Mouse (Mus musculus): Measurements from ENCODE around the gene Ddx27. TPM values are rescaled to one million over a fixed set of nuclear protein-coding genes. Genes with fewer than 3 reads are reported as not detected.

Ddx27 gene
- polyA plus RNA-seq (2012; rRNA removed) (45.2 and 50.2 TPM in 2 replicates), polyA plus RNA-seq (2014; fragmentation: Nextera tagmentation; extraction: Ambion mirVana) (36.5 and 39.2 TPM in 2 replicates)

DNA sequence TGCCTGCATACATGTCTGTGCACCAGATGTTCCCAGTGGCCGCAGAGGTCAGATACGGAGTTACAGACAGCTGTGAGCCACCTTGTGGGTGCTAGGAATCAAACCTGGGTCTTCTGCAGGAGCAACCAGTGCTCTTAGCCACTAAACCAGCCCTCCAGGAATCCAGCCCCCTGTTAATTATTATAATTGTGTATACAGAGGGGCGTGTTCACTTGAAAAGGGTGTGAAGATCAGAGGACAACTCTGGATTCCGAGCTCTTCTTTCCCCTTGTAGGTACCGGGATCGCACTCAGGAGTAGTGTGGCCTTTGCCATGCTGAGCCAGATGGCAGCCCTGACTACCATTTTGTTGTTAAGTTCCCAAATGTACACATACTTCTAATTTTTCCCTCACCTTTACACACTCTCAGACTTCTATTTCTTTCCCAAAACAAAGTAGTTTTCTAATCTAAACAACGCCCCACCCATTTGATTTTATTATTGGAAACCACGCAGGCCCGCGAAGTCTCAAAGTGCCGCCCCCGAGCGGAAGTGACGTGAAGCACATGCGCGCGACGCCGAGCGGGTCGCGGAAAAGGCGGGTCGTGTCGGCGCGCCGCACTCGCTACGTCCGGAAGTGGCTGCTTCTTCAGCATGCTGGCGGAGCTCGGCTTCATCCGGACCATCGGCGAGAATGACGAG lies at the start of gene Ddx27:
Ddx27 (plus strand) TSS at position 492 of the 680 bp plus-strand sequence.
- Histone ChIP-seq H3K36me3 (ENCODE audit: control insufficient read depth, insufficient read depth, low read length) (peaks cover 23% of the 10 kb centered on the region), H3K4me3 (replicated peaks; ENCODE audit: low read length) (peak within 1 kb of the TSS; percentile 92), H3K4me2 (replicated peaks; ENCODE audit: low read depth, low read length, severe bottlenecking) (peak within 1 kb of the TSS; percentile 92), H3K27me3 (ENCODE audit: control insufficient read depth, insufficient read depth, low read length) (no peaks in the 10 kb centered on the region), H3K9me3 (ENCODE audit: control insufficient read depth, low read length) (no peaks in the 10 kb centered on the region), H3K4me1 (ENCODE audit: control insufficient read depth, insufficient read depth, low read length) (peaks cover 10% of the 10 kb centered on the region), H3K9ac (ENCODE audit: low read depth, low read length, severe bottlenecking) (peak within 1 kb of the TSS; percentile 75), H3K27ac (replicated peaks; ENCODE audit: low read depth, low read length) (peak within 1 kb of the TSS; percentile 85)
- TF ChIP-seq POLR2A (IDR thresholded peaks at IDR 0.05; ENCODE audit: borderline replicate concordance, extremely low read depth, insufficient read depth, insufficient read length): 0 out of 2 replicates have a peak, but pooled peaks have one; percentile 27
- peak; percentile 90 for ATAC-seq (ENCODE audit: low FRiP score, low read depth)
- 1% methylated on average over 37 of the region's 37 CpGs for WGBS
- DNase-seq (ENCODE audit: low spot score): peak; percentile 92

DNA sequence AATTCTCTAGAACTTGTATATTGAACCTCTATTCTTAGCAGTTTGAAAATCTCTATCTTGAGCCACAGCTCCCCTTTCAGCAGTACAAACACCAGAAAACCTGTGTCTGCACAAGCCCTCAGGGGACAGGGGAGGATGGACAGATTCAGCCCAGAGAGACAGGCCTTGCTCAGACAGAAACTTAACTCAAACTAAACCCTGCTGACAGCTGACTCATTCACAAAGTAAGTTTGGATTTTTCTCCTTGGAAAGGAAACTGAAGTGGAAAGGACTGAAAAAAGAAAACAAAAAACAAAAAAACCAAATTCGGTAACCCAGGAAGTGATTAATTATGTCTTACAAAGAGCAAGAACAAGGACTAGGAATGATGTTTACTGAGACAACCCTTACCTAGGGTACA lies 41.8 kb upstream of the Ddx27 start:
- H3K4me1 ChIP-seq (ENCODE audit: control insufficient read depth, insufficient read depth, low read length): peaks cover 22% of the 10 kb centered on the region
- no peaks in the 10 kb centered on the region for H3K9me3 ChIP-seq (ENCODE audit: control insufficient read depth, low read length)
- 81% methylated on average over 1 of the region's 1 CpGs for WGBS
- H3K27ac ChIP-seq (replicated peaks; ENCODE audit: low read depth, low read length): no peak overlapping the region
- no peaks in the 10 kb centered on the region for H3K36me3 ChIP-seq (ENCODE audit: control insufficient read depth, insufficient read depth, low read length)
- no peak overlapping the region for H3K4me3 ChIP-seq (replicated peaks; ENCODE audit: low read length)
- no peak for TF ChIP-seq POLR2A (IDR thresholded peaks at IDR 0.05; ENCODE audit: borderline replicate concordance, extremely low read depth, insufficient read depth, insufficient read length)
- DNase-seq (ENCODE audit: low spot score): no peak
- no peak overlapping the region for H3K9ac ChIP-seq (ENCODE audit: low read depth, low read length, severe bottlenecking)
- no peak overlapping the region for H3K4me2 ChIP-seq (replicated peaks; ENCODE audit: low read depth, low read length, severe bottlenecking)
- no peak for ATAC-seq (ENCODE audit: low FRiP score, low read depth)
- H3K27me3 ChIP-seq (ENCODE audit: control insufficient read depth, insufficient read depth, low read length): no peaks in the 10 kb centered on the region

DNA sequence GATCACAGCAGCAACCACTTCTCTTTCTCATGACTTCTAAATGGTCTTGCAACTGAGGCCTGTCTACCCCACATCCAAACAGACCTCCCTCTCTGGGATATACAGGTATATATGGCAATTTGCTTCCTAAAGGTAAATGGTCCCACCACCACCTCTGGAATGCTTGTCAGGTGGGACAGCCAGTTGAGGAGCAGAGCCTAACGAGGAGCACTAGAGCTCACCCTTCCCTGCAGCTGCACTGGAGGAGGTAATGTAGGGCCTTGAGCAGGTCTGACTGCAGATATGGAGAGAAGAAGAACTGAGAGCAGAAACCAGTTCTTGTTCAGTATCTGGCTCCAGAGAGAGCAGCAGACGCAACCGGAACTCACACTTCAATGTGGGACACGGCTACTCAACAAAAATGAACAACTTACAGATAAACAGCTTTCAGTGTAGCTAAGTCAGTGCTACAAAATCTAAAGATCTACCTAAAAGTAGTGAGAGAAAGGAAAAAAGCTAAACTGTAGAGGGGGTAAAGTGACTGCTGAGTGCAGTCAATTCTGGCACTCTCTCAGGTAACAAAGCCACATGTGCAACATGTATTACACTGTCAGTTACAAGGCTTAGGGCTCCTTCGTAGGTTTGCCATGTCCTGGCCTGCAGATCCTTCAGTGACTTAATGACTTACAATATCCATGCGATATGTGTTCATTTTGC lies 40.7 kb upstream of the Ddx27 start:
- H3K27ac ChIP-seq (replicated peaks; ENCODE audit: low read depth, low read length): no peak overlapping the region
- H3K9ac ChIP-seq (ENCODE audit: low read depth, low read length, severe bottlenecking): no peak overlapping the region
- no peaks in the 10 kb centered on the region for H3K27me3 ChIP-seq (ENCODE audit: control insufficient read depth, insufficient read depth, low read length)
- no peak overlapping the region for H3K4me3 ChIP-seq (replicated peaks; ENCODE audit: low read length)
- no peak overlapping the region for H3K4me2 ChIP-seq (replicated peaks; ENCODE audit: low read depth, low read length, severe bottlenecking)
- ATAC-seq (ENCODE audit: low FRiP score, low read depth) (no peak), DNase-seq (ENCODE audit: low spot score) (no peak)
- no peak for TF ChIP-seq POLR2A (IDR thresholded peaks at IDR 0.05; ENCODE audit: borderline replicate concordance, extremely low read depth, insufficient read depth, insufficient read length)
- H3K4me1 ChIP-seq (ENCODE audit: control insufficient read depth, insufficient read depth, low read length): peaks cover 23% of the 10 kb centered on the region
- 58% methylated on average over 6 of the region's 6 CpGs for WGBS
- no peaks in the 10 kb centered on the region for H3K36me3 ChIP-seq (ENCODE audit: control insufficient read depth, insufficient read depth, low read length)
- H3K9me3 ChIP-seq (ENCODE audit: control insufficient read depth, low read length): no peaks in the 10 kb centered on the region

DNA sequence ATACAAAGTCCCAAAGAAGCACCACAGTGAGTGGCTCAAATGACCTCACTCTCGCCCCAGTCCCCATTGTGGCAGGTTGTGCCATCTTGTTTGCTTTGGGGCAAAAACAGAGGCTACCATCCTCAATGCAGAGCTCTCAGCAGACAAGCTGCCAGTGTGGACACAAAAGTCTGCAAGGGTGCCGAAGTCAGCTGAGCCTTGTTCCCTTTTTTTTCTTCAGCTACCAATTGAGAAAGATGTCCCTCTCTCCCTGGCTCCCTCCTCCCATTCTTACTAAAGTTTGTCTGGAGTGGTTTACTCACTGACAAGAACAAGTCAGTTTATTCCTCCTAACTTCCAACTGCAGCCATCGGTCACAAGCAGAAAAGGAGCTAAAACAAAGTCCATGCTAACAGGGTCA lies 38.6 kb upstream of the Ddx27 start:
- peak overlapping the region; percentile 53 for H3K27ac ChIP-seq (replicated peaks; ENCODE audit: low read depth, low read length)
- ATAC-seq (ENCODE audit: low FRiP score, low read depth) (no peak), DNase-seq (ENCODE audit: low spot score) (no peak)
- H3K27me3 ChIP-seq (ENCODE audit: control insufficient read depth, insufficient read depth, low read length): no peaks in the 10 kb centered on the region
- H3K4me2 ChIP-seq (replicated peaks; ENCODE audit: low read depth, low read length, severe bottlenecking): peak overlapping the region; percentile 18; the same call in 1 of the 2 replicates
- H3K9ac ChIP-seq (ENCODE audit: low read depth, low read length, severe bottlenecking): no peak overlapping the region
- TF ChIP-seq POLR2A (IDR thresholded peaks at IDR 0.05; ENCODE audit: borderline replicate concordance, extremely low read depth, insufficient read depth, insufficient read length): no peak
- H3K4me3 ChIP-seq (replicated peaks; ENCODE audit: low read length): no peak overlapping the region
- 63% methylated on average over 3 of the region's 3 CpGs for WGBS
- H3K4me1 ChIP-seq (ENCODE audit: control insufficient read depth, insufficient read depth, low read length): peaks cover 23% of the 10 kb centered on the region
- H3K9me3 ChIP-seq (ENCODE audit: control insufficient read depth, low read length): no peaks in the 10 kb centered on the region
- H3K36me3 ChIP-seq (ENCODE audit: control insufficient read depth, insufficient read depth, low read length): no peaks in the 10 kb centered on the region

DNA sequence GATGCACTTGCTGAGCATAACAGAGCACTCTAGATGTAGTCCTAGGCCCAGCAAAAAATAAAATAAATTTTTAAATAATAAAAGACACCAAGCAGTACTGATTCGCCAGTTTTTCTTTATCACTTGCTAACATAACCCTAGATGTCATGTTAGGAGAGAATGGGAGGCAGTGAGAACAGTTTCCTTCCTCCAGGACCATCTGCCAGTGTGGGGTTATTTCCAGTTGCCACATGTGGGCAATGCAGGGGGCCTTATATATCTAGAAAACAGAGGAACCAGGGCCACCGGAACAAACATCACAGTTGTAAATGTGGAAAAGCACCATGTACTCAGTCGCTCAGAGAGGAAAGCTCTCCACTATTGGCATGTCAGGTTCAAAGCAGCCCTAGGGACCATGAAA lies 37.5 kb upstream of the Ddx27 start:
- Histone ChIP-seq H3K36me3 (ENCODE audit: control insufficient read depth, insufficient read depth, low read length) (no peaks in the 10 kb centered on the region), H3K27ac (replicated peaks; ENCODE audit: low read depth, low read length) (peak overlapping the region; percentile 53), H3K9ac (ENCODE audit: low read depth, low read length, severe bottlenecking) (peak overlapping the region; percentile 31; the same call in 1 of the 2 replicates), H3K4me3 (replicated peaks; ENCODE audit: low read length) (no peak overlapping the region), H3K4me1 (ENCODE audit: control insufficient read depth, insufficient read depth, low read length) (peaks cover 23% of the 10 kb centered on the region), H3K4me2 (replicated peaks; ENCODE audit: low read depth, low read length, severe bottlenecking) (no peak overlapping the region), H3K27me3 (ENCODE audit: control insufficient read depth, insufficient read depth, low read length) (no peaks in the 10 kb centered on the region), H3K9me3 (ENCODE audit: control insufficient read depth, low read length) (no peaks in the 10 kb centered on the region)
- TF ChIP-seq POLR2A (IDR thresholded peaks at IDR 0.05; ENCODE audit: borderline replicate concordance, extremely low read depth, insufficient read depth, insufficient read length): no peak
- WGBS: 63% methylated on average over 3 of the region's 3 CpGs
- no peak for DNase-seq (ENCODE audit: low spot score)
- ATAC-seq (ENCODE audit: low FRiP score, low read depth): no peak

Measured in limb, embryonic 14.5 days (tissue).